In the genomic region with DNA sequence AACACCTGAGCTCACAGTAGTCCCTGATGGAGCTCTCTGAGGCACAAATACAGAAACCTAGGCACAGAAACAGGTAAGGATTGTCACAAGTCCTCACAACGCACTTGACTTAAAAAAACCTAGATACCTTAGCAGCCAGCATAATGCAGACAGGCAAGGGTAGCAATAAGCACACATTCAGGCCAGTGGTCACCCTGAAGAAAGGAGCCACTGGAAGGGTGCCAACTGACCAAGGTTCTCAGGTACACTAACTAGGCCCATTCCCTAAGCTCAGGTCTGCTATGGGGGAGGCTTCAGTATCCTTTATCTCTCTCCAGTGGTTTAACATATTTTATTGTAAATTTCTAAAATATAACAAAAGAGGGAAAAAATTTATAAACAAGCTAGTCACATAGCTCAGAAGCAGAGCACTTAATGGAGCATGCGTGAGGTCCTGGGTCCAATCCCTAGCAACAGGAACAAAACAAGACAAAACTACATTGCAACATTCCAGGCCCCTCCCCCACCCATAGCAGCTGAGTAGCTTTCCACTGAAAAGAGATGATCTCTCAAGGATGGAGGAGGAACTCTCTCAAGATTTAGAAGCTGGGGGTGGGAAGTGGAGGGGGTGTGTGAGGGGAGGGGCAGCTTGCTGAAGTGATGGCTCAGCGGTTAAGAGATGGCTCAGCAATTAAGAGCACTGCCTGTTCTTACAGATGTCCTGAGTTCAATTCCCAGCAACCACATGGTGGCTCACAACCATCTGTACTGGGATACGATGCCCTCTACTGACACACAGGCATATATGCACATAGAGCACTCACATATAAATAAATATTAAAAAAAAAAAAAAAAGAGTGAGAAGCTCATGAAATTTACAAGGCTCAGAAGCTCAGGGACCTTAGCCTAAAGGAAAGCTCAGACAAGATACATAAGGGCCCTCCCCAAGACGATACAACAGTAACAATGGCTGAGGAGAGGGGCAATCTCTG, we compare ENCODE assay signal across 9 mouse cellular contexts. TPM values are rescaled to one million over a fixed set of nuclear protein-coding genes. Genes with fewer than 3 reads are reported as not detected.
DNase-seq lines count a peak whose midpoint lies in the region; ATAC-seq and TF ChIP-seq lines count a peak whose summit lies in the region.
"Had no signal": no experiment of that assay in that cellular context is flagged by ENCODE, and none has a peak within 500 bp of the region (broad histone marks: within the 10 kb centered on the region; RNA-seq: fewer than 3 reads in every experiment).

No protein-coding gene starts in this region.

- no peak overlapping the region for H3K4me2 ChIP-seq in lung, embryonic 14.5 days
- no peak overlapping the region for H3K4me2 ChIP-seq in forebrain, embryonic 14.5 days (ENCODE audit: low read length)
- H3K4me2 ChIP-seq: neural tube, embryonic 12.5 days had no signal

- no peak overlapping the region for H3K4me3 ChIP-seq in lung, embryonic 14.5 days (ENCODE audit: low read depth, low read length)
- no peak overlapping the region for H3K4me3 ChIP-seq in forebrain, embryonic 14.5 days (ENCODE audit: low read depth, low read length)
- H3K4me3 ChIP-seq: neural tube, embryonic 12.5 days had no signal

- peaks cover 82% of the 10 kb centered on the region for H3K36me3 ChIP-seq in lung, embryonic 14.5 days (ENCODE audit: insufficient read depth)
- H3K36me3 ChIP-seq in forebrain, embryonic 14.5 days (ENCODE audit: control insufficient read depth, insufficient read depth, low read length), result peaks cover 15% of the 10 kb centered on the region

- H3K9me3 ChIP-seq in lung, embryonic 14.5 days (ENCODE audit: low read depth, low read length), result no peaks in the 10 kb centered on the region
- H3K9me3 ChIP-seq in forebrain, embryonic 14.5 days (replicated peaks; ENCODE audit: control insufficient read depth, low read length), result no peaks in the 10 kb centered on the region
- H3K9me3 ChIP-seq: neural tube, embryonic 12.5 days had no signal

- H3K4me1 ChIP-seq in lung, embryonic 14.5 days (ENCODE audit: insufficient read depth), result no peaks in the 10 kb centered on the region
- H3K4me1 ChIP-seq in forebrain, embryonic 14.5 days (ENCODE audit: control insufficient read depth, insufficient read depth, low read length), result peaks cover 15% of the 10 kb centered on the region
- H3K4me1 ChIP-seq: neural tube, embryonic 12.5 days had no signal

- no peak overlapping the region for H3K9ac ChIP-seq in lung, embryonic 14.5 days
- H3K9ac ChIP-seq in forebrain, embryonic 14.5 days (ENCODE audit: low read length), result no peak overlapping the region
- H3K9ac ChIP-seq: neural tube, embryonic 12.5 days had no signal

- H3K27me3 ChIP-seq in lung, embryonic 14.5 days (ENCODE audit: insufficient read depth, low read length), result no peaks in the 10 kb centered on the region
- H3K27me3 ChIP-seq in forebrain, embryonic 14.5 days (replicated peaks; ENCODE audit: control insufficient read depth, insufficient read depth, low read length), result no peaks in the 10 kb centered on the region
- H3K27me3 ChIP-seq: neural tube, embryonic 12.5 days had no signal

- DNase-seq in adrenal gland, postnatal 36 days, result peak; percentile 17 to 44
- no peak for DNase-seq in adrenal gland, postnatal 4 days (ENCODE audit: low spot score in 2 of 2)
- DNase-seq in right cerebral cortex, adult 18-20 months, result peak; percentile 37
- DNase-seq in right cerebral cortex, postnatal 4 days, result no peak
- peak; percentile 56 for DNase-seq in lung, embryonic 14.5 days
- no peak for DNase-seq in frontal cortex, adult 2 months (ENCODE audit: extremely low spot score in 1 of 2, low spot score in 1 of 2)
- DNase-seq in spleen, postnatal 36 days (ENCODE audit: low spot score in 2 of 2), result no peak
- DNase-seq in forebrain, embryonic 14.5 days (ENCODE audit: low spot score), result no peak

- 76% methylated on average over 5 of the region's 5 CpGs for WGBS in lung, embryonic 14.5 days
- 76% methylated on average over 5 of the region's 5 CpGs for WGBS in forebrain, embryonic 14.5 days

- H3K27ac ChIP-seq in lung, embryonic 14.5 days (ENCODE audit: low read depth), result no peak overlapping the region
- H3K27ac ChIP-seq in forebrain, embryonic 14.5 days (ENCODE audit: low read depth, low read length), result no peak overlapping the region
- H3K27ac ChIP-seq: neural tube, embryonic 12.5 days had no signal

- ATAC-seq in lung, embryonic 14.5 days (ENCODE audit: insufficient read depth), result no peak
- no peak for ATAC-seq in forebrain, embryonic 14.5 days

- TF ChIP-seq CTCF in lung, embryonic 14.5 days (IDR thresholded peaks at IDR 0.05; ENCODE audit: low read depth), result peak; percentile 42

RNA-seq across cellular contexts. Expression of gene Anxa6, which starts 20.4 kb away (rescaled TPM):
- total RNA-seq in adrenal gland, postnatal 36 days (2021), result 100 to 1,000 TPM; 114 to 115 TPM
- total RNA-seq in adrenal gland, postnatal 4 days (2021), result 100 to 1,000 TPM; 169 to 172 TPM
- 406 and 411 TPM in 2 replicates for polyA plus RNA-seq in lung, embryonic 14.5 days (2014; fragmentation: Nextera tagmentation; extraction: Ambion mirVana)
- 76.6 and 76.8 TPM in 2 replicates for polyA plus RNA-seq in frontal cortex, adult 2 months (2012; rRNA removed)
- polyA plus RNA-seq in forebrain, embryonic 14.5 days (2014; fragmentation: Nextera tagmentation; extraction: Ambion mirVana), result 41.6 and 48.5 TPM in 2 replicates

RNA-seq across cellular contexts. Expression of gene Tnip1, which starts 50.1 kb away (rescaled TPM):
- total RNA-seq in adrenal gland, postnatal 36 days (2021), result 10 to 100 TPM; 66.4 to 76.0 TPM
- total RNA-seq in adrenal gland, postnatal 4 days (2021), result 10 to 100 TPM; 73.4 to 75.0 TPM
- 13.2 and 14.3 TPM in 2 replicates for polyA plus RNA-seq in lung, embryonic 14.5 days (2014; fragmentation: Nextera tagmentation; extraction: Ambion mirVana)
- 21.9 and 24.0 TPM in 2 replicates for polyA plus RNA-seq in frontal cortex, adult 2 months (2012; rRNA removed)
- polyA plus RNA-seq in forebrain, embryonic 14.5 days (2014; fragmentation: Nextera tagmentation; extraction: Ambion mirVana), result 8.1 and 9.6 TPM in 2 replicates

Comparison
In these comparisons a context has a peak if more than half of its experiments do, and no peak if none do; other contexts are left out.
1. DNase-seq: peak in adrenal gland, postnatal 36 days (2 of 2), right cerebral cortex, adult 18-20 months (single experiment) and lung, embryonic 14.5 days (single experiment); none in adrenal gland, postnatal 4 days (0 of 2), right cerebral cortex, postnatal 4 days (single experiment), frontal cortex, adult 2 months (0 of 2), spleen, postnatal 36 days (0 of 2) and forebrain, embryonic 14.5 days (single experiment).